Mouse (Mus musculus) embryonic stem cell, embryonic (primary cell): Measurements from ENCODE around the gene Vmn1r193.
"Not testable (repeated sequence)": the region's sequence is repeated elsewhere in the genome, so short reads cannot be mapped to it uniquely, and the experiment has no call there.

Source experiments
- CTCF ChIA-PET, 4 experiments: fragments of 300-600 bp in 2 of 4; fragments of 350-600 bp in 2 of 4; sonication (Branson Sonifier 250); formaldehyde crosslinking; loops; one replicate each; lab custom pipeline; 2022; ENCODE audit warnings: inconsistent platforms in 2 of 4; lab: Charles Lee
- POLR2A ChIA-PET, 4 experiments: fragments of 300-600 bp in 2 of 4; fragments of 350-600 bp in 2 of 4; sonication (Branson Sonifier 250); formaldehyde crosslinking; loops; one replicate each; lab custom pipeline; 2022; ENCODE audit warnings: antibody characterized with exemption in 4 of 4, inconsistent platforms in 1 of 4; lab: Charles Lee

The Vmn1r193 gene

DNA sequence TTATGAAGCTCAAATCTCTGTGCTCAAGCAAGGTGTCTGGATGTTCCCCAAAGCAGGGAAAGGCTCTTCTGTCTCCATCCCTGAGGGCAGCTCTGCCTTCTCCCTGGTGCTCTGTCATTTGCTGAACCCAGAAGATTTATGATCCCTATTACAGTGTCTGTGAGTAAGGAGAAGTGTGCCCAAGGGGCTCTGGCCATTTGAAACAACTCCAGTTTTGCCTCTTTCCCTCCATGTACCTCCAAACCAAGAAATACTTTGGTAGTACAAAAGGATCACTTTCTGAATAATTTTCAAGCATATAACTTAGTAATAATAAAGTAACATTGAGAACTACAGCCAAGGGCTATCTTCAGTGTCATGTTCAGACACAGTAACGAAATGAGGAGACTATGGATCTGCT is at the start of gene Vmn1r193:
Vmn1r193 (minus strand) TSS at position 101 of the 400 bp plus-strand sequence.
- CTCF ChIA-PET, POLR2A ChIA-PET: not testable (repeated sequence)

DNA sequence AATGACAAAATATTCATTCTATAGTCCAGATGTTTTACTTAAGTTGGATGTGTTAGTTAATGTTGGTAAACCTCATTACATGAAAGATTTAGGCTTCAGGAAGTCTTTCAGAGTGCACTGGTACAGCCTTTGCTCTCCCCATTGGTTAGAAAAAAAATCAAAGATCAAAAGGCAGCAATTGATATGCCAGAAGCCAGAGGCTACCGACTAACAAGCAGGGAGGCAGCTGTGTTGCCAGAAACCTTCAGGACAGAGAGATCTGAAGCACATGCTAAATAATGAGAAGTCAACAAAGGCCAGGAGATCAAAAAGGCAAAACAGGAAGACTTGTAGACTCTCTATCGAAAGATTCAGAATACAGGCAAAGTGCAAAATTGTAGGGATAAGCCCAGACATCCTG is 48.8 kb upstream of the Vmn1r193 start:
- CTCF ChIA-PET, result no interaction called here
- POLR2A ChIA-PET, result interaction anchor here in 1 of 4 experiments (0.6 to 0.7 kb wide), 2 partner anchors 167 to 874 kb away, joined by 3 read pairs; no protein-coding TSS in a partner anchor

DNA sequence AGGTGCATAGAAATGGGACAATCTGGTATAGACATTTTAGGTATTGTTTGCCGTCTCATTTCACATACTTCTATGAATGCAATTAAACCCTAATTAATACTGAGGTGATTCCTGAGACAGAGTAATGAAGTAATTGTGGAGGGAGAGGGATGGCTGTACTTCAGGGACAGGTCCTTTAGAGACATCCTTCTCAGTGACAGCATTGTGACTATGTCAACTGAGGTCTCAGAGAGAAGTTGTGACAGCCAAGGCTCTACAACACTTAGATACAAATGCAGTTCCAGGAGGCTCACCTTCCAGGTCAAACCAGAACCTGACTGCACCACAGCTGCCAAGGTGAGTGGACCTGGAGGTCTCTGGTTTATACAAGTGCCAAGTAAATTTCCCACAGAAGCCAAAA is 47.3 kb upstream of the Vmn1r193 start, which contains the start of gene Vmn1r195:
Vmn1r195 (plus strand) TSS at position 301 of the 400 bp plus-strand sequence.
- CTCF ChIA-PET, POLR2A ChIA-PET: not testable (repeated sequence)

DNA sequence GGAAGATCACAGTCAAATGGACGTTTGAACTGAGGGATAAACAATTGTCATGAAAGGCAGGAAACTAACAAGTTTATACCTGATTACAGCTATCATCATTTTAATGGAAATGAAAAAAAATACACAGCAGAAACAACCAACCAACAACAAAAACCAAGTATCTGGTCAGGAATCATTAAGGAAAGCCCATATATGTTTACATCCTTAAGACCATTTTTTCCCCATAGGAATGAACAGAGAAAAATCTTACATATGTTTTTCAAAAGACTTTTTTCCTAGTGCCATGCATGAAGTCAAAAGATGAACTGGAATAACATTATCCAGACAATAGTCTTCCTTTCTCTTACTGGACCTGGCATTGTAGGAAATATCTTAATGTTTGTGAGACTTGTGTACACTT is 21.0 kb upstream of the Vmn1r193 start, which contains the start of gene Vmn1r194:
Vmn1r194 (plus strand) TSS at position 301 of the 400 bp plus-strand sequence.
- POLR2A ChIA-PET, result no interaction called here
- CTCF ChIA-PET, result no interaction called here

DNA sequence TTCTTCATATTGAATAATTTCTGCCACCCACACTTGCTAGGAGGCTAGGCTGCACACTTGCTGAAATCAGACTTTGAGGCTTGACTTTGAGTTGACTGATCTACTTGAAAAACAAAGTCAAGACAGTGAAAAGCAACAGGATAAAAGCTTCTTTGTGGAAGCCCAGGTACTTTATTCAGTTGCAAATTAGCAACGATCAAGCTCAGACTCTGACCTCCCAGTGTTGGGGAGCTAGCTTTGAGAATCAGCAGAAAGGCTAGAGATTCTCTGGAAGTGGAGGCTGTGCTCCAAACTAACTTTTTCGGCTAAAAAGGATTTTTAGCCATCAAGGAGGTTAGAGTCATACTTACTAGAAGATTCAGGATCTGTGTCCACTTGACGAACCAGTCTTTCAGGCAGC is 30.2 kb downstream of the Vmn1r193 start:
- CTCF ChIA-PET, result not testable (repeated sequence)
- POLR2A ChIA-PET, result interaction anchor here in 1 of 4 experiments (0.6 kb wide), 1 partner anchor 1549 kb away, joined by 3 read pairs; no protein-coding TSS in a partner anchor

DNA sequence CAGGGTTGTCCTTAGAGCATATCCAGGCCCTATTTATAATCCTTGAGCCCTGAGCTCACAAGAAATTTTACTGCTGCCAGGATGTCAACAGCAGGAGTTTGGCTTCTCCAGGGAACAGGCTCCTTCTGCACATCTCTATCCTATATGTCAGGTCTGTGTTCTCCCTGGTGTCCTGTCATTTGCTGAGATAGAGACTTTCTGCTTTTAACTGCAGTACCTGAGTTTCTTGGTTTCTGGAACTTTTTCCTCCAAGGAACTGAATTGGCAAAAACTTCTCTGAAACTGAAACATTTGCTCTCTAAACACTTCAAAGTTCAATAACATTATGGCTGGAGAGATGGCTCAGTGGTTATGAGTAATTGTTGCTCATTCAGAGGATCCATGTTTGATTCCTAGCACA is 31.9 kb downstream of the Vmn1r193 start, which contains the start of gene Vmn1r192:
Vmn1r192 (minus strand) TSS at position 101 of the 400 bp plus-strand sequence.
- ChIA-PET CTCF (no interaction called here), POLR2A (no interaction called here)

DNA sequence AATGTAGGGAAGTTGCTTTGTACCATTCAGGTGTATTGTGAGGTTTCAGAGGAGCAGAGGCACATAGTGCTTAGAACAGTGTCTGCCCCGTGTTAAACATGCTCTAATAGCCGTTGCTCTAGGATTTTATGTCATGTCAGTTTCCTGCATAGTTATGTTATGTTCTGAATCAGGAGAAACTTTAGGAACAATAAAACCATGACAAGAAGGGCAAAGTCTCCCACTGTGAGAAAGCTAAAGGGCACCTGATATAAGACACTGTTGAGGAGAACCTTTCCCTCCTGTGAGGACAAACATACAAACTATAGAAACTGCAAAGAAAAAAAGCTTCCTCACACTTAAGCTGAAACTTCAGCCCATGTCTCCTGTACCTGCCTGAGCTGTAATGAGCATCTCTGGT is 32.6 kb downstream of the Vmn1r193 start:
- ChIA-PET CTCF (no interaction called here), POLR2A (no interaction called here)

DNA sequence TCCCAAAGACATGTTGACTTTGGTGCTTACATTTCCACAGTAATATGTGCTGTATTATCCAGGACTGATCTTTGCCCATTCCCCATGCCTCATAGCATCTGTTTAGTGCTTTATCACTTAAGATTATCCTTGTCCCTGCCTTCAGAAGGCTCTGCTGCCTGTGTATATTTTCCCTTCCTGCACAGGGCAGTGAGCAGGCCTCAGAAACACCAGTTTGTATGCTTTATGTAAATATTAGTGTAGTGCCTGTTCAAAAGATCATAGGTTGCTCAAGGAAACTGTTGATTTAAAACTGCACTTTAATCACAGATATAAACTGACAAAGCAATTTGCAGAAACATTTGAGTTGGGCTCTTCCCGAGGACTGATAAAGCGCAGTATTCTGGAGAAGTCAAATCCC is 33.6 kb downstream of the Vmn1r193 start:
- ChIA-PET CTCF (no interaction called here), POLR2A (no interaction called here)

DNA sequence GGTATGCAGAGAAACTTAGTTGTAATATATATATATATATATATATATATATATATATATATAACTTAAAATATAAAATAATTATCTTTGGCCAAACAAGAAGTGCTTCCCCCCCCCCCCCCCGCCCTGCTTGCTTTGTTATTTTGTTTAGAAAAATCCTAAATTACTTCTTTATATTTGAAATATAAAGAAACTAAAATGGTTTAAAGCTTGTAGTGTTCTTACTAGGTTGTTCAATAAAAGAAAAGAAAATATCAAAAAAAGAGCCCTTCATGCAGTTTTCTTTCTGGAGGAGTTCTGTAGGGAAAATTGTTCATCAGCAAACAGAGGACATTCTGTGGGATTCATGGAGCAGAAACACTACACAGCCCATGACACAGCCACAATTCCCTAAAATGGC is 39.1 kb downstream of the Vmn1r193 start, which contains the start of gene Vmn1r191:
Vmn1r191 (minus strand) TSS at position 101 of the 400 bp plus-strand sequence.
- POLR2A ChIA-PET, result interaction anchor here in 1 of 4 experiments (0.6 kb wide), 1 partner anchor 913 kb away, joined by 6 read pairs; no protein-coding TSS in a partner anchor

DNA sequence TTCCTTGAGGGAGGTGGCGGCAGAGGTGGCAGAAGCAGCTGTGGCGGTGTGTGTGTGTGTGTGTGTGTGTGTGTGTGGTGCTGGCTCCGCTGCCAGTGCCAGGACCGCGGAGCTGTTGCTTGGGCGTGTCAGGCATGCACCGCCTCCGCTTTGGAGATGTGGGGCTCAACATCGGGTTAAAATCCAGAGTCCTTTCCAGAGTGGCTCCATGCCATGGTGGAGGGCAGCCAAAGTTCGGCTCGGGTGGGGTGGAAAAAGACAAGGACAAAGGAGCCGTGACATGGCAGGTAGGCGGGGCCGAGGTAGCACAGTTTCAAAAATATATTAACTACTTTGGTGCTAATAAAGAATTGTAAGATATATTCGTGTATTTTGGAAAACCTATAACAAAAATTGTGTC is 54.5 kb downstream of the Vmn1r193 start:
- ChIA-PET POLR2A (interaction anchor here in 1 of 4 experiments (0.7 kb wide), 1 partner anchor 1136 kb away, joined by 3 read pairs; no protein-coding TSS in a partner anchor), CTCF (no interaction called here)

More for the DNA sequence above, 39.1 kb downstream of the Vmn1r193 start, which contains the start of gene Vmn1r191:
- CTCF ChIA-PET, result no interaction called here
